Mouse (Mus musculus): ENCODE measurements around the gene Scnn1g.

Gene Scnn1g

DNA sequence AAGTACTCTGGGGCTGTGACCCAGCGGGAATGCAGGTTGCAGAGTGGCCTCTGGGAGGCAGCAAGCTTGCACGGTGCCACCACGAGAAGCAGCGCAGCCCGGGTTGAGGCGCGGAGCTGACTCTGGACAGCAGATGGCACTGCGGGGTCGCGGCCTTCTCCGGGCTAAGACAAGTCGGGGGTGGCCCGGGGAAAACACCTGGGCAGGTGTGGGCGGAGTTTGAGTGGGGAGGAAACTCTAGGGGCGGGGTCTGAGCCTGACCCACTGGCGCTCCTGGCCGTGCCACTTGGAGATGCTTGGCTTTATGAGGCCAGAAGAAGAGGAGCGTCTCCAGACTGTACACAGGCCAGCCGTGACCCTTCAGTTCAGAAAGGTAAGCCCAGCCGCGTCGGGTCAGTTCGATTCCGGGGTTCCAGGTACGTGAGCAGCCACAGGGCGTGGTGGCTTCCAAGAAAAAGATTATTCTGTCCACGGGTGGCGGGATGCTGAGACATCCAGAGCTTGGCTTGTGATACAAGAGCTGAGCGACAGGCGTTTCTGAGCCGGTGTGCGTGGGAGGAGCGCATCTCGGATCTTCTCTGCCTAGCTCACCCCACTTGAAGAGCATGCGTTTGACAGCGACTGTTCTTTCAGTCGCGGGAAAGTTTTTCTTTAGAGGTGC, at the start of gene Scnn1g:
Gene Scnn1g, plus strand, starts transcription at position 309 of the 661 bp plus-strand sequence.
- DNase-seq = peak; percentile 76

GRCm38 (mm10) chr7:121685140-121685984, 48.9 kb upstream of the Scnn1g start:
- DNase-seq = no peak

DNA sequence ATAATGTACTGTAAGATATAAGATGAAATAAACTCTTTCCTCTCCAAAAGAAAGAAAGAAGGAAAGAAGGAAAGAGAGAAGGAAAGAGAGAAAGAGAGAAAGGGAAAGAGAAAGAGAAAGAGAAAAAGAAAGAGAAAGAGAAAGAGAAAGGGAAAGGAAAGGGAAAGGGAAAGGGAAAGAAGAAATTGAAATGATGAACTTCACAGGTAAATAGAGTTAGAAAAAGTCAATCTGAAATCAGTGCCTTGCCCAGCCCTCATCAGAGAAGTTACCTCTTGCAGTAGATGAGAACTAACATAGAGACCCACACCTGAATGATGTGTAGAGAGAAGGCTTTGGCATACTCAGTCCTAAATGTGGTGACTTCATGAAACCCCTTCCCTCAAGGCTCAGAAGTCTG, 44.9 kb upstream of the Scnn1g start:
- DNase-seq = no peak

- DNase-seq = no peak
Observed at GRCm38 (mm10) chr7:121691803-121692202, 42.5 kb upstream of the Scnn1g start.

DNA sequence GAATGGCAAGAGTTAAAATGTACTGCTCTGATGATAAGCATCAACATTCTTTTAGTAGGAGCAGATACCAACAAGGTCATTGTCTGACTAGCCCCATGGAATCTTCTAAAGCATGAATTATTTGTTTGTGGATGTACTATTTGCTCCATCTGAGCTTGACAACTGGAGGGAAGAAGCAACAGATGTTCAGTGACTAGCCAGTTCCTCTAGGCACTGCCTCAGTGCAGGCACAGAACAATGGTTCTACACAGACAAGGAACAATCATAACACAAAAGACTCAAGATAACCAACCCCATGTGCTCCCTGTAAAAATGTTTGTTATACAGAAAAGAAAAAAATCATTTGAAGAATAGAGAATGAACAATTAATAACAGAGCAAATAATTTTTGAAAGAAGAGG, 37.1 kb upstream of the Scnn1g start:
- DNase-seq = no peak

DNA sequence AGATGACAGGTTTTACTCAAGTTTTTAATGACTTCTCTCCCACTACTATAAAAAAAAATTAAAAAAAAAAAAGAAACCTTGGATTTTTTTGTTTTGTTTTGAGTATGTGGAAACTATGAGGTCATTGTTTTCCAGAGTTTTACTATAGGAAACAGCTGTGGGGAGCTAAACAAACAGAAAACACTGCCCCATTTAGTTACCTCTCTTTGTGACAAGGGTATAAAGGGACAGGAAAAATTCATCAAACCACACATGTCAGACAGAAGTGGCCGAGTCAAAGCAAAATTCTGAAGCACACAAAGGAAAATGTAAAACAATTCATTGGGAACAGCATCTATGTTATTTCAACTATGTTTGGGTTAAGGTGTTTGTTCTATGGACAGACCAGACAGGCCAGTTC, 36.7 kb upstream of the Scnn1g start:
- no peak for DNase-seq

DNA sequence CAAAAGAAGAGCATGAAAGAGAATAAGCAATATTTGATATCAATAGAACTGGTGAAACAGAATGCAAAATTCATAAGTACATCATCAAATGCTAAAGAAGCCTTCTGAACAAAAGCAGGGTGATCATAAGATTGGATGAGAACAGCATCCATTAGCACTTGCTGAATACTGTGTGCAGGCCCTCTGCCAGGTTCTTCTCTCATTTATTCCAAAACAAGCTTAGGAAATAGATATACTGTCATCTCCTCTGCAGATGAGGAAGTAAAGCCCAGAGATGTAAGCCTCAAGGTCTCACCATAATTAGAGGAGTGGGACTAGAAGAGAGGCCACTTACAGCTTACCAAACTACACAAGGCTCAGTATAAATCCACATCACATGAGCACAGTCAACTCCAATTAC, 35.1 kb upstream of the Scnn1g start:
- no peak for DNase-seq

DNA sequence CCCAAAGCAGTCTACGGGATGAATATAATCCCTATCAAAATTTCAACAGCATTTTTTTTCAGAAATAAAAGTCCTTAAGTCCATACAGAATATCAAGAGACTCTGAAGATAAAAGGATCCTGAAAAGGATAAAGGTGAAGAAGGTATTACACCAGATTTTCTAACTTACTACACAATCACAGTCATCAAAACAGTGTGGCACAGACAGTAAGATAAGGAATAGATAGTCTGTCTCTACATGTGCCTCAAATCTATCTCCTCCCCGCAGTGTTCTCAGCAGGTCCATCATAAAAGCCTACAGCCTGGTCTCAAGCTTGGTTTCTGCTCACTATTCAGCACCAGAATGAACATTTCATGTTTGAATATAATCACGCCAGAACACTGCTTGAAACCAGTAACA, 33.8 kb upstream of the Scnn1g start:
- no peak for DNase-seq

GRCm38 (mm10) chr7:121701983-121702382, 32.3 kb upstream of the Scnn1g start:
- no peak for DNase-seq

- DNase-seq = no peak
Observed at GRCm38 (mm10) chr7:121705051-121705450, 29.2 kb upstream of the Scnn1g start.

DNA sequence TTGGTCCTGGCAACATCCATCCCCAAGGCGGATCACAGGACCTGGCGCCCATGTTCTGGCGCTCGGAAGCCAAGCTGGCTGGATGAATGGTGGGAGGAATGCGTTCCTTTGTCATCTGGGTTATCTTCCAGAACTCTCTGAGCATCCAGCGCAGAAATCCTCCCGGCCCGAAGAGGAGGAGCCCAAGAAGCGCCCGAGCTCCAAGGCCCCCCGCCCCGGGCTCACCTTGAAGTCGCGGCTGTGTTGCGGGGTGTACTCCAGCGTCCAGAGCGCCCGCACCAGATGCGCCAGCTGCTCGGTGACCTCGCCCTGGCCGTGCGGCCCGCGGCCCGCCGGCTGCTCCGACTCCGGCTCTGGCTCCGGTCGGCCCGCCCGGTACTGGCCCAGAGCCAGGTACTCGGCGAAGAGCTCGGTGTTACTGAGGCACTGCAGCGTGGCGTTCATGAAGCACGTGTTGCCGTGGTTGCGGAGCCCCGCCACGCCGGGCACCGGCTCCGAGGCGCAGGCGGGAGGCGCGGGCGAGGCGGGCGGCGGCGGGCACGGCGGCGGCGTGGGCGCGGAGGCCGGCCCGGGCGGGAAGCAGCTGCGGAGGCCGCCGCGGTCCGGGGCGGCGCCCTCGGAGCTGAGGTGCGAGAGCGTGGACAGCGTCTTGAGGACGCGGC, 27.7 kb upstream of the Scnn1g start:
- DNase-seq = no peak

DNA sequence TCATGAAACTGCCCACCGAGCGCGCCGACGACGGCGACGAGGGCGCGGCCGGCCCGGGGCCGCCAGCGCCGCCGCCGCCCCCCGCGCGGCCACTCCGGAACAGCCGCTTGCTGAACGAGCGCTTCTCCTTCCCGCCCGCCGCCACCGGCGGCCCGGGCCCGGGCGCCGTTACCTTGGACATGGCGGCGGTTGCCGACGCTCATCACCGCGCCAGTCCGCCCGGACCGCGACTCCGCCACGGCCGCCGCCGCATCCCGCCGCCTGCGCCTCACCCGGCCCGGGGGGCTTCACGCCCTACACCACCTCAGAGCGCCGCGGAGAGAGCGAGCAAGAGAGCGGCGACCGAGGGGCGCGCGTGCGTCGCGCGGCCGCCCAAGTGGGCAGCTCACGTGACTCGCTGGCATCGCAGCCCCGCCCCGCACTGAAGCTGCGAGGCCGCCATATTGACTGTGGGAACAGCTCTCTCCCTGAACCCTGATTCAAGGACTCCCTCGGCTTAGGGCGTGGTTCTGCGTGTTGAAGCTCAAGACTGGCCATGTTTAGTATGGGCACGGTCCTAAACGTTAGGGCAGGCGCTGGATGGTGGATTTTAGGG, 27.1 kb upstream of the Scnn1g start, which contains the start of gene Usp31:
Gene Usp31, minus strand, starts transcription at position 181 of the 595 bp plus-strand sequence.
- DNase-seq = peak; percentile 95

- DNase-seq = no peak
Observed at GRCm38 (mm10) chr7:121711171-121711570, 23.1 kb upstream of the Scnn1g start.

DNA sequence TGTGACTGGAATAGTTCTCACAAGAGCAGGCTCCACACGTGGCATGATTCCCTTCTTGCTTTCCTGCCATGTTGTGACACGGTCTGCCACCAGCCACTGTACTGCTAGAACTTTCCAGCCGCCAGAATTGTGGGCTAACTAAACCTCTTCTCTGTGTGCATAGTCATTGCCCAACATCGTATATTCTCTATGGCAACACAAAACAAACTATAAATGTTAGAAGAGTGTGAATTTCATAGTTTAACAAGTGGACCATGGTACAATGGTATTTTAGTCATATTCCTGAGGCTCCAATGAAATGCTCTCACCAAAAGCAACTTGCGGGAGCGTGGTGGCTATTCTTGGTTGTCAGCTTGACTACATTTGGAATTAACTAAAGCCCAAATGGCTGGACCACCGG, 17.2 kb upstream of the Scnn1g start:
- no peak for DNase-seq

DNA sequence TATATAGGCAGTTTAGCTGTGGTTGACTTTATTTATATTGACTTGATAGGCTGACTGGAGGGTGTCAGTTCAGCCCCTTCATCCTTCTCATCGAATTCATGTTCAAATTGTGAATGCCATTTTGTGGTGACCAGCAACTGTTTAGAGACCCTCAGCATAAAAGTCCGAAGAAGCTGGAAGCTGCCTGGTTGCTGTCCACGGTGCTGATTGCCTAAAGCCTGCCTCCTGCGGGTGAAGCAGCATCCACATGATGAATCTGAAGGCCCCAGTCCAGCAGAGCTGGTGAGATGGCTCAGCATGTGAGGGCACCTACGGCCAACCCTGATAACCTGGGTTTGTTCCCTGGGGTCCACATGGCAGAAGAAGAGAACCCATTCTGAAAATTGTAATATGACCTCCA, 4.1 kb upstream of the Scnn1g start:
- peak; percentile 10 for DNase-seq

- DNase-seq = no peak
Observed at GRCm38 (mm10) chr7:121737511-121738415, 3.5 kb downstream of the Scnn1g start.

- DNase-seq = no peak
Observed at GRCm38 (mm10) chr7:121750244-121750643, 16.0 kb downstream of the Scnn1g start.

- DNase-seq = no peak
Observed at GRCm38 (mm10) chr7:121754748-121755147, 20.5 kb downstream of the Scnn1g start.

GRCm38 (mm10) chr7:121763328-121763727, 29.0 kb downstream of the Scnn1g start:
- DNase-seq = no peak

DNA sequence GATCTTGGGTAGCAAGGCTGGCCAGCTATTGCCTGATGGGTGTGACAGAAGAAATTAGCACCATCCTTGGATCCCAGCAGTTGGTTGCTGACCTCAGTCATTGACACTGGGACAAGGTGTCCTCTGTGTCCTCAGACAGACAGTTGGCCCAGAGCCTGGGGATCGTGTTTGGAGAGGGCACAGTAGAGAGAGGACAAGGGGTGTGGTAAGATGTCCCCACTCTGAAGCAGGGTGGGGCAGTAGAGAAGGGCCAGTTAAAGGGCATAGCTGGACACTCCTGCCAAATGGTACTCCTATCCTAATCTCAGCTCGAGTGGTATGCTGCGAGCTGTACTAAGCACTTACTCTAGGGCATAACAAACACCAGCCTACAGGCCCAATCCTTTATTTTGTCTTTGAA, 33.6 kb downstream of the Scnn1g start:
- DNase-seq = no peak

- DNase-seq = no peak
Observed at GRCm38 (mm10) chr7:121768983-121769382, 34.7 kb downstream of the Scnn1g start.

- DNase-seq = no peak
Observed at GRCm38 (mm10) chr7:121778553-121778952, 44.3 kb downstream of the Scnn1g start.

Data from thymus, postnatal 25 days (tissue).